ENCODE assay signal across 27 mouse cellular contexts in genomic region chr11:111070460-111070859, GRCm38 (mm10). TPM values are rescaled to one million over a fixed set of nuclear protein-coding genes. Genes with fewer than 3 reads are reported as not detected.
DNase-seq lines count a peak whose midpoint lies in the region; ATAC-seq and TF ChIP-seq lines count a peak whose summit lies in the region.
"Had no signal": no experiment of that assay in that cellular context is flagged by ENCODE, and none has a peak within 500 bp of the region (broad histone marks: within the 10 kb centered on the region; RNA-seq: fewer than 3 reads in every experiment).

No protein-coding gene starts in this region.

- H3K36me3 ChIP-seq in heart, embryonic 13.5 days, result peaks cover 37% of the 10 kb centered on the region
- H3K36me3 ChIP-seq in heart, embryonic 11.5 days (ENCODE audit: control insufficient read depth, insufficient read depth, low read length), result peaks cover 7% of the 10 kb centered on the region
- H3K36me3 ChIP-seq in lung, postnatal 0 days (ENCODE audit: insufficient read depth, low read length), result 0 out of 2 replicates have a peak, but pooled peaks cover 4% of the 10 kb centered on the region
- H3K36me3 ChIP-seq in stomach, postnatal 0 days (ENCODE audit: control insufficient read depth, insufficient read depth, low read length), result no peaks in the 10 kb centered on the region
- H3K36me3 ChIP-seq: G1E; hindbrain, embryonic 13.5 days; neural tube, embryonic 12.5 days had no signal

- intact Hi-C loops in gastrocnemius, adult 2 months (cut with DNase I), result no loop called here

- no peak for TF ChIP-seq CTCF in gastrocnemius, adult 2 months (IDR thresholded peaks at IDR 0.05)
- TF ChIP-seq CTCF in lung, postnatal 0 days (IDR thresholded peaks at IDR 0.05), result no peak
- TF ChIP-seq CTCF in stomach, postnatal 0 days (IDR thresholded peaks at IDR 0.05; ENCODE audit: low read depth), result no peak

- H3K4me3 ChIP-seq in gastrocnemius, adult 2 months, result peak overlapping the region; percentile 77
- no peak overlapping the region for H3K4me3 ChIP-seq in heart, embryonic 13.5 days
- H3K4me3 ChIP-seq in heart, embryonic 11.5 days (ENCODE audit: low read depth, low read length), result no peak overlapping the region
- no peak overlapping the region for H3K4me3 ChIP-seq in lung, postnatal 0 days (ENCODE audit: low read depth, low read length)
- no peak overlapping the region for H3K4me3 ChIP-seq in stomach, postnatal 0 days (ENCODE audit: low read depth, low read length)
- H3K4me3 ChIP-seq: forebrain, embryonic 13.5 days; hindbrain, embryonic 13.5 days; limb, embryonic 13.5 days; midbrain, embryonic 10.5 days; myocyte; neural tube, embryonic 12.5 days had no signal

- DNase-seq in gastrocnemius, adult 2 months, result no peak
- DNase-seq in gastrocnemius, adult 18-20 months (ENCODE audit: low spot score), result no peak
- DNase-seq in lung, postnatal 0 days (ENCODE audit: low spot score), result peak; percentile 38
- DNase-seq in lung, postnatal 4 days, result no peak
- peak; percentile 17 for DNase-seq in stomach, postnatal 0 days (ENCODE audit: low spot score)
- DNase-seq: adrenal gland, adult 8-10 months; cerebellum, adult 2 months; cerebellum, postnatal 14 days; gastrocnemius, postnatal 25 days; kidney, adult 8-10 months; liver, postnatal 0 days; lung, postnatal 10 days; right cerebral cortex, adult 18-20 months; right cerebral cortex, postnatal 4 days; thymus, postnatal 4 days had no signal

- H3K9me3 ChIP-seq in heart, embryonic 13.5 days, result no peaks in the 10 kb centered on the region
- H3K9me3 ChIP-seq in heart, embryonic 11.5 days (replicated peaks; ENCODE audit: control insufficient read depth, low read length), result no peaks in the 10 kb centered on the region
- H3K9me3 ChIP-seq in lung, postnatal 0 days (ENCODE audit: low read length), result no peaks in the 10 kb centered on the region
- H3K9me3 ChIP-seq in stomach, postnatal 0 days (ENCODE audit: control insufficient read depth, low read length), result no peaks in the 10 kb centered on the region
- H3K9me3 ChIP-seq: forebrain, embryonic 13.5 days; hindbrain, embryonic 13.5 days; limb, embryonic 13.5 days; midbrain, embryonic 10.5 days; neural tube, embryonic 12.5 days had no signal

- peaks cover 34% of the 10 kb centered on the region for H3K4me1 ChIP-seq in heart, embryonic 13.5 days
- 0 out of 2 replicates have a peak, but pooled peaks cover 4% of the 10 kb centered on the region for H3K4me1 ChIP-seq in heart, embryonic 11.5 days (ENCODE audit: control insufficient read depth, insufficient read depth, low read length)
- no peaks in the 10 kb centered on the region; the same call in 1 of the 2 replicates for H3K4me1 ChIP-seq in lung, postnatal 0 days (ENCODE audit: insufficient read depth, low read depth, low read length)
- no peaks in the 10 kb centered on the region for H3K4me1 ChIP-seq in stomach, postnatal 0 days (replicated peaks; ENCODE audit: control insufficient read depth, insufficient read depth)

- no peak for TF ChIP-seq EP300 in lung, postnatal 0 days (IDR thresholded peaks at IDR 0.05)
- no peak for TF ChIP-seq EP300 in stomach, postnatal 0 days (optimal IDR thresholded peaks at IDR 0.05)

- ATAC-seq in heart, embryonic 13.5 days (ENCODE audit: extremely low read depth, insufficient number of reproducible peaks, low FRiP score, low TSS enrichment), result no peak
- no peak for ATAC-seq in heart, embryonic 11.5 days (replicated peaks; ENCODE audit: insufficient number of reproducible peaks, low FRiP score, low TSS enrichment)
- no peak for ATAC-seq in lung, postnatal 0 days
- no peak for ATAC-seq in stomach, postnatal 0 days (ENCODE audit: low FRiP score, low TSS enrichment)
- ATAC-seq: forebrain, embryonic 13.5 days; intestine, embryonic 16.5 days; liver, postnatal 0 days had no signal

- H3K4me2 ChIP-seq in heart, embryonic 13.5 days, result peak overlapping the region; percentile 16; the same call in 1 of the 2 replicates
- H3K4me2 ChIP-seq in heart, embryonic 11.5 days, result no peak overlapping the region
- H3K4me2 ChIP-seq in lung, postnatal 0 days (replicated peaks; ENCODE audit: low read depth, low read length), result no peak overlapping the region
- no peak overlapping the region for H3K4me2 ChIP-seq in stomach, postnatal 0 days (replicated peaks; ENCODE audit: low read depth)
- H3K4me2 ChIP-seq: forebrain, embryonic 13.5 days; liver, embryonic 11.5 days; neural tube, embryonic 12.5 days had no signal

- H3K27me3 ChIP-seq in heart, embryonic 13.5 days (replicated peaks), result no peaks in the 10 kb centered on the region
- H3K27me3 ChIP-seq in heart, embryonic 11.5 days (ENCODE audit: control insufficient read depth, insufficient read depth, low read length), result no peaks in the 10 kb centered on the region
- no peaks in the 10 kb centered on the region for H3K27me3 ChIP-seq in lung, postnatal 0 days (replicated peaks; ENCODE audit: insufficient read depth, low read length)
- H3K27me3 ChIP-seq in stomach, postnatal 0 days (ENCODE audit: control insufficient read depth, insufficient read depth, low read length), result no peaks in the 10 kb centered on the region

- H3K27ac ChIP-seq in gastrocnemius, adult 2 months, result peak overlapping the region; percentile 53; the same call in 1 of the 2 replicates
- no peak overlapping the region for H3K27ac ChIP-seq in heart, embryonic 13.5 days (replicated peaks)
- H3K27ac ChIP-seq in heart, embryonic 11.5 days (ENCODE audit: low read depth, low read length), result no peak overlapping the region
- no peak overlapping the region for H3K27ac ChIP-seq in lung, postnatal 0 days (ENCODE audit: low read length)
- H3K27ac ChIP-seq in stomach, postnatal 0 days (replicated peaks), result no peak overlapping the region
- H3K27ac ChIP-seq: forebrain, embryonic 13.5 days; hindbrain, embryonic 13.5 days; kidney, postnatal 0 days; limb, embryonic 13.5 days; midbrain, embryonic 10.5 days; neural tube, embryonic 12.5 days had no signal

- H3K9ac ChIP-seq in heart, embryonic 13.5 days, result no peak overlapping the region
- H3K9ac ChIP-seq in heart, embryonic 11.5 days (ENCODE audit: low read depth, low read length), result no peak overlapping the region
- no peak overlapping the region for H3K9ac ChIP-seq in lung, postnatal 0 days (replicated peaks; ENCODE audit: low read depth)
- no peak overlapping the region for H3K9ac ChIP-seq in stomach, postnatal 0 days (ENCODE audit: low read length)
- H3K9ac ChIP-seq: forebrain, embryonic 13.5 days; hindbrain, embryonic 13.5 days; limb, embryonic 13.5 days; liver, postnatal 0 days; neural tube, embryonic 12.5 days had no signal

RNA-seq across cellular contexts. Expression of gene Kcnj2, which starts 4.5 kb away (rescaled TPM):
- total RNA-seq in gastrocnemius, adult 2 months (2021), result 10 to 100 TPM; 33.9 to 57.3 TPM
- total RNA-seq in gastrocnemius, adult 18-20 months (2021), result 10 to 100 TPM; 22.1 to 60.6 TPM
- polyA plus RNA-seq in heart, embryonic 13.5 days (2015; fragmentation: Nextera tagmentation; extraction: Ambion mirVana), result 3.2 and 3.5 TPM in 2 replicates
- 1.0 and 2.0 TPM in 2 replicates for polyA plus RNA-seq in heart, embryonic 11.5 days (2014; fragmentation: Nextera tagmentation; extraction: Ambion mirVana)
- polyA plus RNA-seq in lung, postnatal 0 days (2015; fragmentation: Nextera tagmentation; extraction: Ambion mirVana), result 2.2 and 2.4 TPM in 2 replicates
- 0.52 and 0.69 TPM in 2 replicates for polyA plus RNA-seq in stomach, postnatal 0 days (2015; fragmentation: Nextera tagmentation; extraction: Ambion mirVana)
- polyA plus RNA-seq: G1E had no signal

Comparison
In these comparisons a context has a peak if more than half of its experiments do, and no peak if none do; other contexts are left out.
1. DNase-seq: peak in lung, postnatal 0 days (single experiment) and stomach, postnatal 0 days (single experiment); none in gastrocnemius, adult 2 months (single experiment), gastrocnemius, adult 18-20 months (single experiment) and lung, postnatal 4 days (0 of 2).